Mouse (Mus musculus) mesoderm, embryonic 11.5 days (tissue): ENCODE measurements at regions not wholly inside any gene's neighbourhood (a gene's known extent, or its start where the extent isn't known, plus 50 kb on each side); places are given as distances from the start of the nearest gene placed in this dataset.
A peak's percentile ranks its signal among the peaks of the same experiment; 100 is the strongest.

ENCODE experiments used
- DNase-seq: peaks from one replicate; pipeline ENCODE4 v3.0.0-alpha.2; 2012; ENCODE audit warnings: low read depth, low spot score

GRCm38 (mm10) chr17:70942478-70942877 lies 60.0 kb upstream of the Myom1 start:
- no peak for DNase-seq

- no peak for DNase-seq
These were observed 68.2 kb upstream of the Myom1 start for GRCm38 (mm10) chr17:70934258-70934657.

GRCm38 (mm10) chr17:70933122-70934050 lies 69.0 kb upstream of the Myom1 start:
- DNase-seq = no peak

DNA sequence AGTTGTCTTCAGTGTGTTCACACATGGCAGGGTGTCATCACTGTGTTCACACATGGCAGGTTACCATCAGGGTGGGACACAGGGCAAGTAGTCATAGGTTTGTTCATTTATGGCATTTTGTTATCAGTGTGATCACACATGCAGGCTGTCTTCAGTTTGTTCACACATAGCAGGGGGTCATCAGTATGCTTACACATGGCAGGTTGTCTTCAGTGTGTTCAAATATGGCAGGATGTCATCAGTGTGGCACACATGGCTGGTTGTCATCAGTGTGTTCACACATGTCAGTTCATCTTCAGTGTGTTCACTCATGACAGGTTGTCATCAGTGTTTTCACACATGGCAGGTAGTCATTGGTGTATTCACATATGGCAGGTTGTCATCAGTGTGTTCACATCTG lies 69.9 kb upstream of the Myom1 start:
- no peak for DNase-seq

DNA sequence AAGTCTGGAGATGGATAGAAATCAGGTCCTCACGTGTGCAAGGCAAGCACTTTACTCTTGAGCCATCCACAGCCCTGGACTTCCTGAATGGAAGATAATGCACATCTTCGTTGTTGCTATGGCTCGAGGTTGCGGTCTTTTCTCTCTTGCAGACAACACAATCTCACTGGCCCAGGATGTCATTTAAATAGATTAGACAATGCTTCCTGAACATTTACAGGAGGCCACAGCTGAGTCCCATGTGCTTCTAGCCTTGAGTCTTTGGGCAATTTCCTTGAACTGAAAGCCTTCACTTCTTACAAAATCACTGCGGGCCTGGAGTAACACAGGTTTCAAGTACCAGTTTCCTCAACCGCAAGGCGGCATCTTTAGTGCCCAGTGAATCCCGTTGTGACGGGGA lies 71.8 kb upstream of the Myom1 start:
- no peak for DNase-seq

- no peak for DNase-seq
These were observed 72.9 kb upstream of the Myom1 start for GRCm38 (mm10) chr17:70929582-70929981.

- no peak for DNase-seq
These were observed 71.3 kb upstream of the Tgif1 start for GRCm38 (mm10) chr17:70924565-70925220.

GRCm38 (mm10) chr17:70921681-70922080 lies 68.3 kb upstream of the Tgif1 start:
- DNase-seq = no peak

DNA sequence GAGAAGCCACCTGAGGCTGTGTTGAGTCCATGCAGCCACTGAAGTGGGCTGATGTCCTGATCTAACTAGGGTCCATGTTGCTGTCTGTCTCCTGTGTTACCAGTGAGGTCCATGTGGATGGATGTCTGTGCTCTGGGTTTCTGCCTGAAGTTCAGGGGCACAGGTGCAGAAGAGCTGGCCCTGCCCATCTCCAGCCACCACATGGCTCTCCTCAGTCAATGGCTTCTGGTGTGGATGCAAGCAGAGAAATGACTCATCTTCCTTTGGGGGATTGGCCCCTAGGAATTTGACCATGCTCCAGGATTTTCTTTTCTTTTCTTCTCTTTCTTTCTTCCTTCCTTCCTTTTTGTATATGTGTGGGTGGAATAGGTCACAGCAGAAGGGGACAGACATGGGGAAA lies 66.8 kb upstream of the Tgif1 start:
- no peak for DNase-seq

- DNase-seq = peak; percentile 72
These were observed 64.0 kb upstream of the Tgif1 start for GRCm38 (mm10) chr17:70917183-70917935.

DNA sequence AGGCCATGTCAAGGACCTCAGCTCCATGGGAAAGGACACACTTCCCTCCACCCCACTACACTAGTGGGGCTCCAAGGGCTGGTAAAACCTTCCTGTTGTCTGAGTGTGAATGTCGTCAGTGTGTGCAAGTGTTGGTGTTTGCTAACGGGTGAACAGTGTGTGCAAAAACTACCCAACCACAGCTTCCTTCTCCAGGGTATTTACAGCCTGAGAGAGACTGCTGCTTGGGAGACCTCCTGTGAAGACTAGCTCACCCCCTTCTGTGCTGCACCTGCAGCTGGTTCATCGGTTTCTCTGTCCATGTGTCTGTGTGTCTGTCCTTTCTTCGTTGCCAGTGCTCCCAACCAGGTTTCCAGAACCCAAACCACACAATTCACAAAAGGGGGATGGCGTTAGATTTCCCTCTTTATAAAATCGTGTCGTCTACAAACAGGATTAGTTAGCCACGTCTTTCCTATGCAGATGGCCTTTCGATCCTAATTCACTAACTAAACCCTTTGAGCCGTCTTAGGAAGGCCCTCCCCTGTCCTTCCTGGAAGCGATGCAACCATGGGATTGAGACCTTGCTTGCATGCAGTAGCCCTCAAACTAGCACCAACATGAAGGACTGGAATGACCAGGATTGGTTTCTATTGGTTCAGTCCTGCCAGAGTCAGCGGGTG lies 62.9 kb upstream of the Tgif1 start:
- DNase-seq = no peak

DNA sequence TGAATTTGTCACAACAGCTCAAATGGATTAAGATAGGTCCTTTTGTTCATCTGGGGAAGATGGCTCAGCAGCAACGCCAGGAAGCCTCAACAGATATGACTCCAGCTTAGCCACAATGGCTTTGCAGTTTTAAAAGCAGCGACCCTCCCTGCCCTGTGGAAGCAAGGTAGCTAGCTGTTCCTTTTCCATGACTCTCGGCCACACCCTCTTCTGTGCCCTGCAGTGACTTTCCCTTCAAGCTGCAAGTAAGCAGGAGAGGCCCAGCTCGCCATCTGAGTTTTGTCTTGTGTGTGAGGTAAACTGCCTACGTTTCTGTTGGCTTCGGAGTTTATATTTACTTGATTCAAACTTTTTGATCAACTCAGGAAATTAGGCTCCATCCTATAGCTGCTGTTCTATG lies 62.1 kb upstream of the Tgif1 start:
- DNase-seq = no peak

DNA sequence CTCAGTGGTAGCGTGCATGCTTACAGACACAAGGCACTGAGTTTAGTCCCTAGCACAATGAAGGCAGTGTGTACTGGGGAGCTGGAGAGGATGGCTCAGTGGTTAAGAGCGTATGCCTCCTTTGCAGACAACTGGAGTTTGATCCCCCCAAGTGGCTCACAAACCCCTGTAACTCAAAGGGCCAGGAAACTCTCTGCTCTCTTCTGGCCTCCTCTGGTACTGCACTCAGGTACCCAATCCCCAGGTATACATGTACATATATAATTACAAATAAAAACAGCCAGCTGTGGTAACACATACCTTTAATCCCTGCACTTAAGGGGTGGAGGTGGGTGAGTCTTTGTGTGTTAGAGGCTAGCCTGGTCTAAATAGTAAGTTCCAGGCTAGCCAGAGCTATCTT lies 56.9 kb upstream of the Tgif1 start:
- DNase-seq = no peak

DNA sequence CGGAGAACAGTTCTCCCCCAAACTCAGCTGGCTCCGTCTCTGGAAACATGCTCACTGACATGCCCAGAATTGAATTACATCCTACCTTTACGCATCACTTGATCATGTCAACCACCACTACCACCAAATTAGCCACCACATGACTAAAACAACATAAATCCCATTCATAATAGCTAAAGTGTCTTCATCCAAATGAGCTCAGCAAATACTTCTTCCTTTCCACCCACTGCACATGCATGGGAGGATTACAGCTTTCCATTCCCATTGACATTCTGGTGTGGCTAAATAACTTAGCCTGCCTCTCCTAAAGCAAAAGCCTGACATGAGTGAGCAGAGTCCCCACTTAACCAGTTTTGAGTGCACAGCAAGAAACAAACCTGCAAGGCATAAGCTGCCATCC lies 56.2 kb upstream of the Tgif1 start:
- no peak for DNase-seq

DNA sequence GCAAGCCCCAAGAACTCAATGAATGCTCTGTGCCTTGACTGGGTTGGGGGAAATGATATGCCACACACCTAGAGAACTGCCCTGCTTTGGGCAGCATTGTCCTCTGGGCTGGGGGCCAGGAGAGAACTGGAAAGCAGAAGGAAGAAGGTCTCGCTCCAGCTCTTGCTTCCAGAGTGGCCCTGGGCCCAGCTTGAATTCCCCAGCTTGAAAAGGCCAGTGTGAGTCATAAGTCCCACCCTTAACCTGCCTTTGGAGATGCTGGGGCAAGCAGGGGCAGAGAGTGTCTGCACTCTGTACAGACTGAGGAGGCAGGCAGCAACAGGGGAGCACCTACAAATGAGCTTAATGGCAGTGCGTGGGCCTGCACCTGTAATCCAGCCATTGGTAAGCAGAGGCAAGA lies 55.0 kb upstream of the Tgif1 start:
- no peak for DNase-seq
